Mouse (Mus musculus): Measurements from ENCODE around the gene Nr1i3. TPM values are rescaled to one million over a fixed set of nuclear protein-coding genes. Genes with fewer than 3 reads are reported as not detected.

The Nr1i3 gene
- polyA plus RNA-seq, 1 experiment = not detected

DNA sequence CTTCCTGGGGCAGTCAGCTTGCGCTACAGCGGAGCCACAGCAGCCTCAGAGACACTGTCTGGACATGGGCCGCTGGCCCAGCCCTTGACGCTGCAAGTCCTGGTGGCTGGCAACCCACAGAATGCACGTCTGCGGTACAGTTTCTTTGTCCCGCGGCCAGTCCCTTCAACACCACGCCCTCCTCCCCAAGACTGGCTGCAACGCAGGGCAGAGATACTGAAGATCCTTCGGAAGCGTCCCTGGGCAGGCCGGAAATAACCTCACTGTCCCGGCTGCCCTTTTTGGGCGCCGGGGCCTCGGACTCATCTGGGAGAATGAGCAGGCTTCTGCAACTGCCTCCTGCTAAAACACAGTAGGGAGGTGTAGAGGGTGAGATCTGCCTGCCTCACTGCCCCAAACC is 45.2 kb downstream of the Nr1i3 start:
- TF ChIP-seq CTCF (IDR thresholded peaks at IDR 0.05; ENCODE audit: low read depth, low read length) = no peak
- TF ChIP-seq POLR2A (IDR thresholded peaks at IDR 0.05; ENCODE audit: borderline replicate concordance, low read depth, low read length) = no peak
- no peak overlapping the region for H3K4me3 ChIP-seq (ENCODE audit: insufficient read depth, low read length)
- peaks cover 26% of the 10 kb centered on the region for H3K4me1 ChIP-seq (ENCODE audit: control insufficient read depth, insufficient read depth, low read length)
- H3K27ac ChIP-seq (ENCODE audit: insufficient read depth, low read depth, low read length) = no peak overlapping the region

GRCm38 (mm10) chr1:171260316-171260715 is 46.5 kb downstream of the Nr1i3 start:
- TF ChIP-seq CTCF (IDR thresholded peaks at IDR 0.05; ENCODE audit: low read depth, low read length) (no peak), POLR2A (IDR thresholded peaks at IDR 0.05; ENCODE audit: borderline replicate concordance, low read depth, low read length) (no peak)
- Histone ChIP-seq H3K4me3 (ENCODE audit: insufficient read depth, low read length) (no peak overlapping the region), H3K4me1 (ENCODE audit: control insufficient read depth, insufficient read depth, low read length) (peaks cover 28% of the 10 kb centered on the region), H3K27ac (ENCODE audit: insufficient read depth, low read depth, low read length) (no peak overlapping the region)

DNA sequence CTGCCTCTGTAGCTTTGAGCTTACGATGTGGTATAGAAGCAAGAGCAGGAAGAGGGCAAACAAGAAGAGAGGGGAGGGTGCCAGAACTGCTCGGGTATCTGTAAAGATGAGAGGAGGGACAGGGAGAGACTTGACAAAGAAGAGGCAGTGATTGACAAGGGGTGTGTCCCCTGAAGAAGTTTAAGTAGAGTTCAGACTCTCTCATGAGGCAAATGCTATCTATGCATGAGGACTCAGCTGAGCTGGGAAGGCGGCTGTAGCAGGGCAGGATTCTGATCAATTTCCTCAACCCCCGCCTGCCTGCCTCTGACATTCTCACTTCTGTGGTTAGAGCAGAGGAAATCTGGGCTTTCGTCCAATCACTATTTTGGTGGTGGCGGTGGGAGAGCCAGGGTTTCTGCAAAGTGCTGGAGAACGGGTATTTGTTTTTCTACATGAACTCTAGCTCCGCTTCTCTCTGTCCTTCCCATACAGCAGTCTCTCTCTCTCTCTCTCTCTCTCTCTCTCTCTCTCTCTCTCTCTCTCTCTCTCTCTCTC is 48.9 kb downstream of the Nr1i3 start:
- peaks cover 30% of the 10 kb centered on the region for H3K4me1 ChIP-seq (ENCODE audit: control insufficient read depth, insufficient read depth, low read length)
- H3K27ac ChIP-seq (ENCODE audit: insufficient read depth, low read depth, low read length) = peak overlapping the region; percentile 69
- TF ChIP-seq POLR2A (IDR thresholded peaks at IDR 0.05; ENCODE audit: borderline replicate concordance, low read depth, low read length) (no peak), CTCF (IDR thresholded peaks at IDR 0.05; ENCODE audit: low read depth, low read length) (no peak)
- peak overlapping the region; percentile 34 for H3K4me3 ChIP-seq (ENCODE audit: insufficient read depth, low read length)

- peaks cover 30% of the 10 kb centered on the region for H3K4me1 ChIP-seq (ENCODE audit: control insufficient read depth, insufficient read depth, low read length)
- TF ChIP-seq CTCF (IDR thresholded peaks at IDR 0.05; ENCODE audit: low read depth, low read length) = no peak
- peak overlapping the region; percentile 69 for H3K27ac ChIP-seq (ENCODE audit: insufficient read depth, low read depth, low read length)
- H3K4me3 ChIP-seq (ENCODE audit: insufficient read depth, low read length) = peak overlapping the region; percentile 34
Measured at GRCm38 (mm10) chr1:171263185-171263611, 49.4 kb downstream of the Nr1i3 start.

- Histone ChIP-seq H3K27ac (ENCODE audit: insufficient read depth, low read depth, low read length) (peak overlapping the region; percentile 61), H3K4me1 (ENCODE audit: control insufficient read depth, insufficient read depth, low read length) (peaks cover 34% of the 10 kb centered on the region), H3K4me3 (ENCODE audit: insufficient read depth, low read length) (no peak overlapping the region)
- TF ChIP-seq CTCF (IDR thresholded peaks at IDR 0.05; ENCODE audit: low read depth, low read length) (no peak), POLR2A (IDR thresholded peaks at IDR 0.05; ENCODE audit: borderline replicate concordance, low read depth, low read length) (no peak)
Measured at GRCm38 (mm10) chr1:171263666-171264461, 50.1 kb downstream of the Nr1i3 start.

- no peak for TF ChIP-seq POLR2A (IDR thresholded peaks at IDR 0.05; ENCODE audit: borderline replicate concordance, low read depth, low read length)
- no peak for TF ChIP-seq CTCF (IDR thresholded peaks at IDR 0.05; ENCODE audit: low read depth, low read length)
- Histone ChIP-seq H3K4me1 (ENCODE audit: control insufficient read depth, insufficient read depth, low read length) (peaks cover 30% of the 10 kb centered on the region), H3K27ac (ENCODE audit: insufficient read depth, low read depth, low read length) (no peak overlapping the region), H3K4me3 (ENCODE audit: insufficient read depth, low read length) (no peak overlapping the region)
Measured at GRCm38 (mm10) chr1:171265971-171266744, 52.4 kb downstream of the Nr1i3 start.

DNA sequence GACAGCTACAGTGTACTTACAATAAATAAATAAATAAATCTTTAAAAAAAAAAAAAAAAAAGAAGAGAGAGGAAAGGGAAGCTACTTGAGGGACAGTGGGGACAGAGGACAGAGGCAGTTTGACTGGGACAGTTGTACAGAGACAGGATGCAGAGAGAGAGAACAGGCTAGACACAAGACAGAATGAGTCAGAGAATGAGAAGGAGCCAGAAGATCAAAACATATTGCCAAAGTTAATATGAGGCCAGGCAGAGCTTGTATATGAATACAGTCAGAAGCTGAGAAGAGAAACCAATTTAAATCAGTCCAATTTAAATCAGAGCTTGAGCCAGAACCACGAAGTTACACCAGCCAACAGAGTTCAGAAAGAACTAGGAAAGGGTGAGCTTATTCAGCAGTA is 54.6 kb downstream of the Nr1i3 start:
- H3K4me1 ChIP-seq (ENCODE audit: control insufficient read depth, insufficient read depth, low read length) = peaks cover 38% of the 10 kb centered on the region
- H3K27ac ChIP-seq (ENCODE audit: insufficient read depth, low read depth, low read length) = peak overlapping the region; percentile 45
- TF ChIP-seq CTCF (IDR thresholded peaks at IDR 0.05; ENCODE audit: low read depth, low read length) (no peak), POLR2A (IDR thresholded peaks at IDR 0.05; ENCODE audit: borderline replicate concordance, low read depth, low read length) (no peak)
- H3K4me3 ChIP-seq (ENCODE audit: insufficient read depth, low read length) = no peak overlapping the region

DNA sequence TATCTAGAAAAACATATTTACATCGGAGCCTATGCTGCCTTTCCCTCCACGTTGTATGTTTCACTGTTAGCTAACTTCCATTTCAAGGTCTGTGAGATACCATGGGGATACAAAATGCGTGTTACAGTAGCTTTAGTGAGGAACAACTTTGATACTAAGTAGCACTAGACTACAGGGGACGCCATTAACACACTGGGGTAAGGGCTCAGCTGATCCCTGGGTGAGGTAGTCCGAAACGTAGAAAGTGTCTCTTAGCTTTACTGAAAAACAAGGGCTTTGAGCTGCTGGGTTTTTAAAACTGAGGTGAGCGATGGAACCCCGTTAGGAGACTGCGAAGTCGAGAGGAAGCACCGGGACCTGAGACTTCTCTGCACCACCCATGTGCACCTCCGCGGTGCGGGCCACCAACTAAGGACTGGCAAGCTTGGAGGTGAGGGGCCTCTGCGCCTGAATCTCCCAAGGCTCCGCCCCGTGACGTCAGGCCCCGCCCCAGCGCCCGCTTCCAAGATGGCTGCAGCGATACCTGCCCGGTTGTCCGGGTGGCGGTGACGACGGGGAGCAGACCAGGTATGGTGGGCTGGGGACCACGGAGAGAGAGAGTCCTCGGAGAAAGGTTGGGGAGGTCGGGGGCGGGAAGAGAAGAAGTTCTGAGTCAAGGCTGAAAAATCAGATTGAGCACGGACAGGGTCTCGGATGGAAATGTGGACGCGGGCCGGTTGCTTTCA is 56.2 kb downstream of the Nr1i3 start, which contains the start of gene B4galt3:
Gene B4galt3 (plus strand): TSS at position 481 of the 725 bp plus-strand sequence.
- H3K27ac ChIP-seq (ENCODE audit: insufficient read depth, low read depth, low read length) = 0 out of 2 replicates have a peak within 1 kb of the TSS, but pooled peaks have one; percentile 7
- TF ChIP-seq CTCF (IDR thresholded peaks at IDR 0.05; ENCODE audit: low read depth, low read length) = no peak
- peak; percentile 68 for TF ChIP-seq POLR2A (IDR thresholded peaks at IDR 0.05; ENCODE audit: borderline replicate concordance, low read depth, low read length)
- peak within 1 kb of the TSS; percentile 71 for H3K4me3 ChIP-seq (ENCODE audit: insufficient read depth, low read length)
- H3K4me1 ChIP-seq (ENCODE audit: control insufficient read depth, insufficient read depth, low read length) = peaks cover 31% of the 10 kb centered on the region

Other genes starting within 250 kb of the Nr1i3 start
- 270 and 276 TPM in 2 replicates for gene Fcgr2b, start 237.4 kb upstream of the Nr1i3 start, polyA plus RNA-seq (2012; ENCODE audit: insufficient read depth, insufficient read length, missing spikeins)
- gene Fcgr4, start 195.1 kb upstream of the Nr1i3 start, polyA plus RNA-seq (2012; ENCODE audit: insufficient read depth, insufficient read length, missing spikeins) = 84.3 and 86.6 TPM in 2 replicates
- 1,121 and 1,154 TPM in 2 replicates for gene Fcgr3, start 149.0 kb upstream of the Nr1i3 start, polyA plus RNA-seq (2012; ENCODE audit: insufficient read depth, insufficient read length, missing spikeins)
- gene Cfap126, start 100.1 kb upstream of the Nr1i3 start, polyA plus RNA-seq (2012; ENCODE audit: insufficient read depth, insufficient read length, missing spikeins) = 4.5 and 5.7 TPM in 2 replicates
- 205 and 226 TPM in 2 replicates for gene Sdhc, start 63.4 kb upstream of the Nr1i3 start, polyA plus RNA-seq (2012; ENCODE audit: insufficient read depth, insufficient read length, missing spikeins)
- gene Mpz, start 63.3 kb upstream of the Nr1i3 start, polyA plus RNA-seq (2012; ENCODE audit: insufficient read depth, insufficient read length, missing spikeins) = 2.0 TPM in 1 of 2 replicates, not detected in the other
- gene Pcp4l1, start 17.7 kb upstream of the Nr1i3 start, polyA plus RNA-seq (2012; ENCODE audit: insufficient read depth, insufficient read length, missing spikeins) = 120 and 145 TPM in 2 replicates
- 25.8 and 27.3 TPM in 2 replicates for gene Tomm40l, start 8.5 kb downstream of the Nr1i3 start, polyA plus RNA-seq (2012; ENCODE audit: insufficient read depth, insufficient read length, missing spikeins)
- gene Apoa2, start 11.1 kb downstream of the Nr1i3 start, polyA plus RNA-seq (2012; ENCODE audit: insufficient read depth, insufficient read length, missing spikeins) = not detected in 2 replicates
- 3,398 and 3,733 TPM in 2 replicates for gene Fcer1g, start 20.4 kb downstream of the Nr1i3 start, polyA plus RNA-seq (2012; ENCODE audit: insufficient read depth, insufficient read length, missing spikeins)
- 0.21 TPM in 1 of 2 replicates, not detected in the other for gene Adamts4, start 36.5 kb downstream of the Nr1i3 start, polyA plus RNA-seq (2012; ENCODE audit: insufficient read depth, insufficient read length, missing spikeins)
- 122 and 131 TPM in 2 replicates for gene Ndufs2, start 37.4 kb downstream of the Nr1i3 start, polyA plus RNA-seq (2012; ENCODE audit: insufficient read depth, insufficient read length, missing spikeins)
- gene B4galt3, start 56.4 kb downstream of the Nr1i3 start, polyA plus RNA-seq (2012; ENCODE audit: insufficient read depth, insufficient read length, missing spikeins) = 40.4 and 46.1 TPM in 2 replicates
- 28.1 and 38.1 TPM in 2 replicates for gene Ppox, start 67.2 kb downstream of the Nr1i3 start, polyA plus RNA-seq (2012; ENCODE audit: insufficient read depth, insufficient read length, missing spikeins)
- 45.1 and 53.8 TPM in 2 replicates for gene Usp21, start 74.0 kb downstream of the Nr1i3 start, polyA plus RNA-seq (2012; ENCODE audit: insufficient read depth, insufficient read length, missing spikeins)
- 97.2 and 100 TPM in 2 replicates for gene Ufc1, start 81.1 kb downstream of the Nr1i3 start, polyA plus RNA-seq (2012; ENCODE audit: insufficient read depth, insufficient read length, missing spikeins)
- gene Dedd, start 115.2 kb downstream of the Nr1i3 start, polyA plus RNA-seq (2012; ENCODE audit: insufficient read depth, insufficient read length, missing spikeins) = 34.3 and 43.5 TPM in 2 replicates
- gene Nit1, start 131.7 kb downstream of the Nr1i3 start, polyA plus RNA-seq (2012; ENCODE audit: insufficient read depth, insufficient read length, missing spikeins) = 31.9 and 34.7 TPM in 2 replicates
- 64.4 and 74.8 TPM in 2 replicates for gene Pfdn2, start 131.7 kb downstream of the Nr1i3 start, polyA plus RNA-seq (2012; ENCODE audit: insufficient read depth, insufficient read length, missing spikeins)
- not detected in 2 replicates for gene Klhdc9, start 146.8 kb downstream of the Nr1i3 start, polyA plus RNA-seq (2012; ENCODE audit: insufficient read depth, insufficient read length, missing spikeins)
- gene Nectin4, start 156.1 kb downstream of the Nr1i3 start, polyA plus RNA-seq (2012; ENCODE audit: insufficient read depth, insufficient read length, missing spikeins) = 9.7 and 11.5 TPM in 2 replicates
- 178 and 182 TPM in 2 replicates for gene Arhgap30, start 175.0 kb downstream of the Nr1i3 start, polyA plus RNA-seq (2012; ENCODE audit: insufficient read depth, insufficient read length, missing spikeins)
- gene Usf1, start 197.3 kb downstream of the Nr1i3 start, polyA plus RNA-seq (2012; ENCODE audit: insufficient read depth, insufficient read length, missing spikeins) = 94.4 and 98.8 TPM in 2 replicates
- 7.7 and 16.7 TPM in 2 replicates for gene Tstd1, start 204.9 kb downstream of the Nr1i3 start, polyA plus RNA-seq (2012; ENCODE audit: insufficient read depth, insufficient read length, missing spikeins)
- gene F11r, start 223.6 kb downstream of the Nr1i3 start, polyA plus RNA-seq (2012; ENCODE audit: insufficient read depth, insufficient read length, missing spikeins) = 5.9 and 6.6 TPM in 2 replicates